Mouse (Mus musculus) ovary, postnatal 36 days (tissue): ENCODE results near the gene Pdzd7.

Source experiments
- DNase-seq: peaks from one replicate; pipeline ENCODE4 v3.0.0; 2022; ENCODE audit warnings: low spot score, mixed read lengths

Pdzd7 gene

GRCm38 (mm10) chr19:45012636-45013035 lies 32.9 kb downstream of the Pdzd7 start:
- no peak for DNase-seq

GRCm38 (mm10) chr19:45012219-45012618 lies 33.3 kb downstream of the Pdzd7 start:
- no peak for DNase-seq

DNA sequence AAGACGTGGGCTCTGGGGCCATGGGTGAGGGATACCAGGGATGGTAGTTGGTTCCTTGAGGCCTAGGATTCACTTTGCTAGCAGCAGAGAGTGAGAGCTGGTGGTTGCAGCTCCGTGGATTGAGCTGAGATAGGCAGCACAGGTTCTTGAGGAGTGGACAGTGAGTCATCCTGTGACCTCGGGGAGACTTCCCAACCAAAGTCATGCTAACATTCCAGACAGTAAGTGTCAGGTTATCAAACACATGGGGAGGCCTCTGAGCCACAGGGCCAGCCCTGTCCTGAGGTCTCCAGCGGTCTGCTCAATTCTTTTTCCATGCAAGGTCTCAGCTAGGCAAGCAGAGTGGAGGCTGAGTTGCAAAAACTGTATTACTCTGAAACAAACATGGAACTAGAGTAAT lies 34.9 kb downstream of the Pdzd7 start:
- no peak for DNase-seq

DNA sequence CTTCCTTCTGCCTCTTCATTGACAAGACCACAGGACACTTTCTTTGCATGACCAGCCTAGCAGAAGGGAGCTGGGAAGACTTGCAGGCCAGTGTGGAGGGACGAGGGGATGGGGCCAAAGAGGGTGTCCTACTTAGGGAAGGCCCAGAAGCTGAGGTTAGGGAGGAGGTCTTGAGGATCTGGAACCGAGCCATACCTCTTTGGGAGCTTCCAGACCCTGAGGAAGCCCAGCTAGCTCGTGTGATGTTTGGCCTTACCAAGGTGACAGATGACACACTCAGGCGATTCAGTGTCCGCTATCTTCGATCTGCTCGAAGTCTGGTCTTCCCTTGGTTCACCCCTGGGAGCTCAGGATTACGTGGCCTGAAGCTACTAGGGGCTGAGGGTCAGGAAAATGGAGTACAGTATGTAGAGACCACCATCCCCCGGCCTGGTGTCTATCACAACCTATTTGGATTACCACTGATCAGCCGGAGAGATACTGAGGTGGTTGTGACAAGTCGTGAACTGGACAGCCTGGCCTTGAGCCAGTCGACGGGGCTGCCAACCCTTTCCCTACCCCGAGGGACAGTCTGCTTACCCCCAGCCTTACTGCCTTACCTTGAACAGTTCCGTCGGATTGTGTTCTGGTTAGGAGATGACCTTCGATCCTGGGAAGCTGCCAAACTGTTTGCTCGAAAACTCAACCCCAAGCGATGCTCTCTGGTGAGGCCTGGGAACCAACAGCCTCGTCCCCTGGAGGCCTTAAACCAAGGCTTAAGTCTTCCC lies 37.9 kb downstream of the Pdzd7 start:
- peak; percentile 40 for DNase-seq

- DNase-seq = no peak
Measured at GRCm38 (mm10) chr19:45007021-45007420, 38.5 kb downstream of the Pdzd7 start.

DNA sequence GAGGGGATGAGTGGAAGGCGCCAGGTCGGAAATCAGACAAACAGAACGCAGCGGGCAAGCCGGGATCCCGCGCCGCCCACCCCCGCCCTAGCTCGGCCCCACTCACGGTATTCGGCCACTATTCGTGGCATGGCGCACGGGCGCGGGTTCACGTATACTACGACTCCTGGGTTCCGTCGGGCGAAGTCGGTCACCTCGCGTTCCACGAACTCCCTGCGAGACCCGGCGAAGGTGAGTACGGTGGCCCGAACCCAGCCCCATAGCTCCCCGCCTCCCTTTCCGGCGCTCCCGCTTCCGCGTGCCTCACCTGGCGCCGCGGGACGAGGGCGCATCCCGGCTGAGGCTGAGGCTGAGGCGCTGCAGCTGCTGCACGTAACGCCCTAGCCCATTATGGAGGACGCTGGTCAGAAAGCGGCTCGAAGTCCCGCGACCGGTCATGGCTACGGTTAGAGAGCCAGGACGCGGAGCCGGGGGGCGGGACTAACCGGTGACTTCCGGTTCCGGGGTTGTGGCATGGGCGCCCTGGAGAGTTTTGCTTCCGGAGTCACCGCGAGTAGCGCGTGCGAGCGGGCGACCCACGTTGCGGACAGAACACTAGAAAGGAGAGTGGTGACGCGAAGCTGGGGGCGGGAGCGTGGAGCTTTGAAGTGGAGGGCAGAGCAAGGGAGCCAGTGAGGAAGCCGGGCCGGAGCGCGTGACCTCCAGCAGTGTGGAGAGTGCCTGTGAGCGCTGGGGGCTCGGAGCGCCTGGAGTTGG lies 39.4 kb downstream of the Pdzd7 start, which contains the start of gene Mrpl43:
Mrpl43 (minus strand) TSS at position 486 of the 756 bp plus-strand sequence.
- DNase-seq = peak; percentile 95

DNA sequence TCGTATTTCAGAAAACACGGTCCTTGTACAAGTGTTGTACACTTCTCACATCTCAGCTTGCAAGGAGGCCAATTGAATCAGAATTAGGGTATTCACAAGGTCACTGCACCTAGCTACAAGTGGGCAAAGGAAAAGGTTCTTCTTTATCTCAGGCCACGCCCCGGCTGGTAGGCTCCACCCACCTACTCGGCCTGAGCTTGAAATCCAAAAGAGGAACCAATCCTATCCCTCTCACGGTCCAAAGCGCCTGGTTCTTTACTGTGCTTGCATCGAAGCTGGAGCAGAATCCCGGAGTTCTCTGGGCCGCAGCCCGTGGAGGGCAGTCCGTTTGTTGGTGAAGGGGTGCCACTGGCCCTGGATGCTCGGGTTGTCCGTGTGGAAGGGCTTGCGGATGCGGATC lies 40.1 kb downstream of the Pdzd7 start, which contains the start of gene Twnk:
Twnk (plus strand) TSS at position 220 of the 400 bp plus-strand sequence.
- peak; percentile 51 for DNase-seq

GRCm38 (mm10) chr19:45003740-45004516 lies 41.6 kb downstream of the Pdzd7 start:
- no peak for DNase-seq

GRCm38 (mm10) chr19:45002301-45002700 lies 43.2 kb downstream of the Pdzd7 start:
- DNase-seq = no peak

- no peak for DNase-seq
Measured at GRCm38 (mm10) chr19:44999647-45000046, 45.9 kb downstream of the Pdzd7 start.

GRCm38 (mm10) chr19:44997786-44998185 lies 47.7 kb downstream of the Pdzd7 start:
- DNase-seq = no peak

DNA sequence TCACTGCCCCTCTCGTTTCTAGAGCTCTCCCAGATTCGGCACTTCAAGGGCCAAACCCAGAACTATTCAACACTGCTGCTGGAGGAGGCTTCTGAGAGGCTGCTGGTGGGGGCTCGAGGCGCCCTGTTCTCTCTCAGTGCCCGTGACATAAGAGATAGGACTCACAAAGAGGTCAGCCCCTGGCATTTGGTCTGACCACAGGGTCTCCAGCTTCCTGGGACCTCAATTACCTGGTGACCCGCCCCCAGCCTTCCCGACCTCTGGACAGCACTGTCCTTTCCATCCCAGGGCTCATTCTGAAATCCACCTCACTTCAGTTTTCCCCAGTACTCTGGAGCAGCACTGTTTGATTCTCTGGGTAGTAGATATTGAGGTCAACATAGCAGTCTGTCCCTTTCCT lies 52.8 kb downstream of the Pdzd7 start:
- no peak for DNase-seq

DNA sequence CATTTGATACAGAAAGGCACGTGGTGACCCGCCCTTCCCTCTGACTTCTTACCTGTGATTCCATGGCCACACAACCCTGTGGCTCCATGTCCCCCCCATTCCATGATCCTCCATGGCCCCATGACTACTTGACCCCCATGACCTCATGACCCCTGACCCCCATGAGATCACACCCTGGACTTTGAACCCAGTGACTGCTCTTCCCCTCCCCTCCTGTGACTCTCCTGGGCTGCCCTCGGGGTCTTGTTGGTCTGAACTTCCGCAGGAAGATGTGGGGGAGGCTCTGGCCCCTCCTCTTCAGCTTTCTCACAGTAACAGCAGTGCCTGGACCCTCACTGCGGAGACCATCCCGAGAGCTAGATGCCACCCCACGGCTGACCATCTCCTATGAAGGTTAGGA lies 53.3 kb downstream of the Pdzd7 start:
- no peak for DNase-seq

- DNase-seq = no peak
Measured at GRCm38 (mm10) chr19:44991031-44991430, 54.5 kb downstream of the Pdzd7 start.

GRCm38 (mm10) chr19:44989567-44990495 lies 55.7 kb downstream of the Pdzd7 start:
- DNase-seq = no peak

- peak; percentile 41 for DNase-seq
Measured at GRCm38 (mm10) chr19:44988831-44989566, 56.5 kb downstream of the Pdzd7 start, which contains the start of gene Sema4g. Sema4g (plus strand) TSS chr19:44989101.

GRCm38 (mm10) chr19:44988321-44988720 lies 57.2 kb downstream of the Pdzd7 start:
- DNase-seq = no peak

GRCm38 (mm10) chr19:44987851-44988250 lies 57.7 kb downstream of the Pdzd7 start:
- no peak for DNase-seq

DNA sequence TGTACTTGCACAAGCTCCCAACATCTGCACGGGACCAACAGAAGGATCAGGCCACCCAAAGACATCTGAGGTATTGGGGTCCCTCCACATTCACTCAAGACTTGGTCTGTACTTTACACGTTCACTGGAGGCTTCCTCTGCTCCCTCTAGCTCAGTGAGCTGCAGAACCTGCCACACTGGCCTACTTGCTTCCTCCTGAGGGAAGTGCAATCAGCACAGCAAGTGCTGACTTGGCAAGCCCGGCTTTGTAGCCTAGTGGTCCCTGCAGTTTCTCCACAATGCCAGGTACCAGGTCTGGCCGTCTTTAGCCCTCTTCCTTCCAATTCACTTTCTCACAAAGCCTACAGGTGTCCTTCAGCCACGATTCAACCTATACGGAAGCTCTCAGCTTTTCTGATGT lies 58.5 kb downstream of the Pdzd7 start:
- DNase-seq = no peak

GRCm38 (mm10) chr19:44985159-44985988 lies 60.1 kb downstream of the Pdzd7 start:
- no peak for DNase-seq
